Mouse (Mus musculus) embryonic facial prominence, embryonic 10.5 days (tissue): ENCODE results near the gene Mapk1. TPM values are rescaled to one million over a fixed set of nuclear protein-coding genes. Genes with fewer than 3 reads are reported as not detected.
"Not testable (repeated sequence)": the region's sequence is repeated elsewhere in the genome, so short reads cannot be mapped to it uniquely, and the experiment has no call there.

Experiments
- DNase-seq: peaks from one replicate; pipeline ENCODE4 v3.0.0-alpha.2; 2017; ENCODE audit warnings: low spot score
- H3K27ac ChIP-seq: fragments of 300-500 bp; sonication (generic); replicated peaks from 2 replicates; pipeline ENCODE4 v1.5.1; 2016; ENCODE audit warnings: mild to moderate bottlenecking
- H3K27me3 ChIP-seq: fragments of 300-500 bp; sonication (generic); replicated peaks from 2 replicates; pipeline ENCODE4 v1.6.1; 2016; ENCODE audit warnings: low read depth, mild to moderate bottlenecking; ENCODE audit not compliant: poor library complexity, severe bottlenecking
- H3K36me3 ChIP-seq: fragments of 300-500 bp; sonication (generic); replicated peaks from 2 replicates; pipeline ENCODE4 v1.6.1; 2016; ENCODE audit warnings: mild to moderate bottlenecking, moderate library complexity
- H3K4me1 ChIP-seq: fragments of 300-500 bp; sonication (generic); 2 replicates; pipeline ENCODE4 v1.6.1; 2016
- H3K4me3 ChIP-seq: fragments of 300-500 bp; sonication (generic); 2 replicates; pipeline ENCODE4 v1.5.1; 2016; ENCODE audit warnings: mild to moderate bottlenecking, moderate library complexity
- H3K9me3 ChIP-seq: fragments of 300-500 bp; sonication (generic); 2 replicates; pipeline ENCODE4 v1.6.1; 2016; ENCODE audit warnings: mild to moderate bottlenecking
- WGBS: fragments of 180-500 bp; shearing (Covaris S2); methylation state at CpG from one replicate; pipeline ENCODE4 v1.1.7; 2016; 5-methylcytosine and 5-hydroxymethylcytosine counted together
- polyA plus RNA-seq: library from polyadenylated mRNA; unstranded; fragments of >200 nt; fragmentation: Nextera tagmentation; extraction: Ambion mirVana; gene quantifications from 2 replicates; pipeline ENCODE4 v1.2.1, GENCODE M21; 2016

Gene Mapk1
- polyA plus RNA-seq, 1 experiment from 2014 or later: 141 TPM

GRCm38 (mm10) chr16:16988842-16989241 lies 5.7 kb downstream of the Mapk1 start:
- Histone ChIP-seq H3K36me3 (peaks cover 63% of the 10 kb centered on the region), H3K27ac (no peak overlapping the region)

GRCm38 (mm10) chr16:16990021-16990420 lies 6.8 kb downstream of the Mapk1 start:
- Histone ChIP-seq H3K9me3 (no peaks in the 10 kb centered on the region), H3K4me3 (no peak overlapping the region), H3K4me1 (peaks cover 9% of the 10 kb centered on the region), H3K27me3 (no peaks in the 10 kb centered on the region), H3K36me3 (peaks cover 74% of the 10 kb centered on the region), H3K27ac (no peak overlapping the region)
- no peak for DNase-seq
- WGBS: 83% methylated on average over 4 of the region's 4 CpGs

More at GRCm38 (mm10) chr16:16988842-16989241, 5.7 kb downstream of the Mapk1 start:
- H3K27me3 ChIP-seq: no peaks in the 10 kb centered on the region
- 91% methylated on average over 5 of the region's 5 CpGs for WGBS
- no peaks in the 10 kb centered on the region for H3K9me3 ChIP-seq
- peaks cover 14% of the 10 kb centered on the region for H3K4me1 ChIP-seq
- no peak overlapping the region for H3K4me3 ChIP-seq
- no peak for DNase-seq

GRCm38 (mm10) chr16:16994426-16995052 lies 11.4 kb downstream of the Mapk1 start:
- no peaks in the 10 kb centered on the region for H3K27me3 ChIP-seq
- peaks cover 49% of the 10 kb centered on the region for H3K36me3 ChIP-seq
- no peaks in the 10 kb centered on the region for H3K4me1 ChIP-seq
- H3K4me3 ChIP-seq: no peak overlapping the region
- H3K27ac ChIP-seq: no peak overlapping the region
- H3K9me3 ChIP-seq: no peaks in the 10 kb centered on the region
- no peak for DNase-seq
- 90% methylated on average over 4 of the region's 4 CpGs for WGBS

GRCm38 (mm10) chr16:16996121-16996729 lies 13.0 kb downstream of the Mapk1 start:
- peaks cover 59% of the 10 kb centered on the region for H3K36me3 ChIP-seq
- not testable (repeated sequence) for DNase-seq, H3K9me3 ChIP-seq, H3K27me3 ChIP-seq, H3K4me3 ChIP-seq, H3K4me1 ChIP-seq, H3K27ac ChIP-seq
- WGBS: 92% methylated on average over 10 of the region's 10 CpGs

GRCm38 (mm10) chr16:17001109-17001508 lies 17.9 kb downstream of the Mapk1 start:
- DNase-seq: no peak
- WGBS: 86% methylated on average over 3 of the region's 3 CpGs

GRCm38 (mm10) chr16:17007070-17007469 lies 23.9 kb downstream of the Mapk1 start:
- Histone ChIP-seq H3K4me3 (no peak overlapping the region), H3K9me3 (no peaks in the 10 kb centered on the region), H3K27ac (no peak overlapping the region), H3K27me3 (no peaks in the 10 kb centered on the region), H3K4me1 (no peaks in the 10 kb centered on the region), H3K36me3 (peaks cover 35% of the 10 kb centered on the region)
- DNase-seq: no peak
- 83% methylated on average over 1 of the region's 1 CpGs for WGBS

More at GRCm38 (mm10) chr16:17001109-17001508, 17.9 kb downstream of the Mapk1 start:
- Histone ChIP-seq H3K4me3 (no peak overlapping the region), H3K36me3 (peaks cover 37% of the 10 kb centered on the region), H3K27me3 (no peaks in the 10 kb centered on the region), H3K4me1 (no peaks in the 10 kb centered on the region), H3K27ac (no peak overlapping the region), H3K9me3 (no peaks in the 10 kb centered on the region)

- WGBS: 93% methylated on average over 7 of the region's 7 CpGs
- H3K36me3 ChIP-seq: peaks cover 49% of the 10 kb centered on the region
- no peak for DNase-seq
- no peak overlapping the region for H3K4me3 ChIP-seq
- H3K27me3 ChIP-seq: no peaks in the 10 kb centered on the region
- no peaks in the 10 kb centered on the region for H3K9me3 ChIP-seq
- no peaks in the 10 kb centered on the region for H3K4me1 ChIP-seq
- H3K27ac ChIP-seq: no peak overlapping the region
Measured at GRCm38 (mm10) chr16:17010036-17010435, 26.9 kb downstream of the Mapk1 start.

GRCm38 (mm10) chr16:17012583-17012982 lies 29.4 kb downstream of the Mapk1 start:
- H3K36me3 ChIP-seq: peaks cover 58% of the 10 kb centered on the region
- no peaks in the 10 kb centered on the region for H3K27me3 ChIP-seq
- no peak for DNase-seq
- H3K4me1 ChIP-seq: no peaks in the 10 kb centered on the region
- WGBS: 90% methylated on average over 1 of the region's 1 CpGs
- no peak overlapping the region for H3K27ac ChIP-seq
- H3K4me3 ChIP-seq: no peak overlapping the region
- H3K9me3 ChIP-seq: no peaks in the 10 kb centered on the region

GRCm38 (mm10) chr16:17015111-17015852 lies 32.1 kb downstream of the Mapk1 start:
- Histone ChIP-seq H3K27ac (no peak overlapping the region), H3K27me3 (no peaks in the 10 kb centered on the region), H3K36me3 (peaks cover 66% of the 10 kb centered on the region), H3K4me1 (no peaks in the 10 kb centered on the region), H3K4me3 (no peak overlapping the region), H3K9me3 (no peaks in the 10 kb centered on the region)
- WGBS: 86% methylated on average over 4 of the region's 4 CpGs
- no peak for DNase-seq

- H3K27me3 ChIP-seq: no peaks in the 10 kb centered on the region
- H3K27ac ChIP-seq: no peak overlapping the region
- H3K4me3 ChIP-seq: no peak overlapping the region
- 93% methylated on average over 3 of the region's 3 CpGs for WGBS
- peaks cover 72% of the 10 kb centered on the region for H3K36me3 ChIP-seq
- no peaks in the 10 kb centered on the region for H3K4me1 ChIP-seq
- no peaks in the 10 kb centered on the region for H3K9me3 ChIP-seq
- DNase-seq: no peak
Measured at GRCm38 (mm10) chr16:17015853-17016230, 32.7 kb downstream of the Mapk1 start.

- H3K36me3 ChIP-seq: peaks cover 78% of the 10 kb centered on the region
Measured at GRCm38 (mm10) chr16:17018071-17018470, 34.9 kb downstream of the Mapk1 start.

GRCm38 (mm10) chr16:17024469-17025148 lies 41.4 kb downstream of the Mapk1 start:
- no peaks in the 10 kb centered on the region for H3K4me1 ChIP-seq
- no peak for DNase-seq
- no peaks in the 10 kb centered on the region for H3K27me3 ChIP-seq
- 96% methylated on average over 3 of the region's 3 CpGs for WGBS
- no peak overlapping the region for H3K4me3 ChIP-seq
- no peaks in the 10 kb centered on the region for H3K9me3 ChIP-seq
- H3K36me3 ChIP-seq: peaks cover 96% of the 10 kb centered on the region
- no peak overlapping the region for H3K27ac ChIP-seq

More at GRCm38 (mm10) chr16:17018071-17018470, 34.9 kb downstream of the Mapk1 start:
- no peak overlapping the region for H3K27ac ChIP-seq
- no peaks in the 10 kb centered on the region for H3K9me3 ChIP-seq
- no peaks in the 10 kb centered on the region for H3K4me1 ChIP-seq
- 67% methylated on average over 6 of the region's 6 CpGs for WGBS
- no peaks in the 10 kb centered on the region for H3K27me3 ChIP-seq
- no peak overlapping the region for H3K4me3 ChIP-seq
- DNase-seq: peak; percentile 10
